Mouse (Mus musculus): ENCODE measurements around the gene Olfr455. TPM values are rescaled to one million over a fixed set of nuclear protein-coding genes. Genes with fewer than 3 reads are reported as not detected.

Olfr455 gene
- polyA plus RNA-seq, 1 experiment, result not detected

DNA sequence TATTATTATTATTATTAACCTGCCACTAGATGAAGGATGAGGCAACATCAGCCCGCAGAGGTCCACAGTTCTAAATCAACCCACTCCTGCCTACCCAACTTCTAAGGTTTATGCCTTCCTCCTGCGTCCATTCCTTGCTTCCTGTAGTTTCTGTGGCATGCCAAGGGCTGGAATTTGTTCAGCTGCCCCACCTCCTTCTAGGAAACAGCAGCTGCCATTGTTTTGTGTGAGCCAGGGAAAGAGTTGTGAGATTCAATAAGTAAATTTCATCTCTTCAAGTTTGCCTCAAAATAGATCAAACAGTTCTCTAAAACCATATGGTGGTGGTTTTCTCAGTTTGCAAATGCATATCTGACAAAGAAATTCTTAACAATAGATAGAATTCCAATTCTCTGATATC, 20.8 kb upstream of the Olfr455 start:
- H3K4me3 ChIP-seq (ENCODE audit: low read depth, low read length), result no peak overlapping the region
- no peaks in the 10 kb centered on the region for H3K36me3 ChIP-seq (ENCODE audit: control insufficient read depth, insufficient read depth, low read length)
- H3K27ac ChIP-seq (ENCODE audit: insufficient read depth, low read depth, low read length), result no peak overlapping the region
- H3K27me3 ChIP-seq (ENCODE audit: control insufficient read depth, insufficient read depth, low read length), result no peaks in the 10 kb centered on the region
- WGBS, result 60% methylated on average over 2 of the region's 2 CpGs
- TF ChIP-seq POLR2A (IDR thresholded peaks at IDR 0.05; ENCODE audit: low read depth, low read length), result no peak
- no peak for TF ChIP-seq CTCF (IDR thresholded peaks at IDR 0.05; ENCODE audit: extremely low read depth, insufficient read length, insufficient replicate concordance, low read depth, low read length)
- no peaks in the 10 kb centered on the region for H3K4me1 ChIP-seq (ENCODE audit: control insufficient read depth, insufficient read depth, insufficient read length, low read length)

DNA sequence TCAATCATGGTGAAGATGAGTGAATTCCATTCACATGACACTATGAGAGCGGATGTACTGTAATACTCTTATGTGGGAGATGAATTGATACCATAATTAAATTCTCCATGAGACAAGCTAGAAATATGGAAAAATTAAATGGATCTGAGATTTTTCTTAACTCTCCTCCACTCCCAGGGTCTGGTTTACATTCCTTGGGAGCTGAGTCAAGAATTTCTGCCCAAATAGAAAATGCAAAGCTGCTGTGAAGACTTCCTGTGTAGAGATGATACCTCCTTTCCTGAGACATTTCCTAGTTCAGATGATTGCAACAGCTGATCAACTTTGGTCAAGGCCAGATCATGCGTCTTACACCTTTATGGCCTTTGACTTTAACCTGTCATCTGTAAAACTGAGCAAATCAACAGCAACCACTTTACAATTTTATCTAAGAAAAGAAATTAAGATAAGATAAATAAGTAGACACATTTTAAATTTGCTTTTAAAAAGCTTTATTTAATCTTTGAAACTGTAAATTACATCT, 18.8 kb upstream of the Olfr455 start:
- Histone ChIP-seq H3K4me3 (ENCODE audit: low read depth, low read length) (no peak overlapping the region), H3K27ac (ENCODE audit: insufficient read depth, low read depth, low read length) (no peak overlapping the region), H3K36me3 (ENCODE audit: control insufficient read depth, insufficient read depth, low read length) (no peaks in the 10 kb centered on the region), H3K4me1 (ENCODE audit: control insufficient read depth, insufficient read depth, insufficient read length, low read length) (no peaks in the 10 kb centered on the region), H3K27me3 (ENCODE audit: control insufficient read depth, insufficient read depth, low read length) (no peaks in the 10 kb centered on the region)
- WGBS, result 58% methylated on average over 2 of the region's 2 CpGs
- TF ChIP-seq POLR2A (IDR thresholded peaks at IDR 0.05; ENCODE audit: low read depth, low read length), result no peak
- TF ChIP-seq CTCF (IDR thresholded peaks at IDR 0.05; ENCODE audit: extremely low read depth, insufficient read length, insufficient replicate concordance, low read depth, low read length), result no peak

DNA sequence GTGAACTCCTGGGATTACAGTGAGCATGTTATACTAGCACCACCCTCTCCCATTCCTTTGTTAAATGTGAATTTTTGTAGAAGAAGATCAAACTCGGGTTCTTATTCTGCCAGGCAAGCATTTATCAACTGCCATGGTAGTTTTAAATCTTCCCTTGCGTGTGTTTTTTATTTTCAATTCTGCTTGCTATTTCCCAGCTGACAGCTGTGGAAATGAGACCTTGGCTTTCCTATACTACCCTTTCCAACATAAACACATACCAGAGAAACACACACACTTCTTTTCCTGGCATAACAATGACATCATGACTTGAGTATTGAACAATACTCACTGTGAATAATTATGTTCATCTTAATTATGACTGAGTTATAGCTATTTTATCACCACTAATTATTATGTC, 14.9 kb upstream of the Olfr455 start:
- Histone ChIP-seq H3K4me3 (ENCODE audit: low read depth, low read length) (no peak overlapping the region), H3K27ac (ENCODE audit: insufficient read depth, low read depth, low read length) (no peak overlapping the region), H3K36me3 (ENCODE audit: control insufficient read depth, insufficient read depth, low read length) (no peaks in the 10 kb centered on the region), H3K27me3 (ENCODE audit: control insufficient read depth, insufficient read depth, low read length) (no peaks in the 10 kb centered on the region), H3K4me1 (ENCODE audit: control insufficient read depth, insufficient read depth, insufficient read length, low read length) (no peaks in the 10 kb centered on the region)
- WGBS, result 55% methylated on average over 2 of the region's 2 CpGs
- TF ChIP-seq POLR2A (IDR thresholded peaks at IDR 0.05; ENCODE audit: low read depth, low read length), result no peak
- no peak for TF ChIP-seq CTCF (IDR thresholded peaks at IDR 0.05; ENCODE audit: extremely low read depth, insufficient read length, insufficient replicate concordance, low read depth, low read length)

DNA sequence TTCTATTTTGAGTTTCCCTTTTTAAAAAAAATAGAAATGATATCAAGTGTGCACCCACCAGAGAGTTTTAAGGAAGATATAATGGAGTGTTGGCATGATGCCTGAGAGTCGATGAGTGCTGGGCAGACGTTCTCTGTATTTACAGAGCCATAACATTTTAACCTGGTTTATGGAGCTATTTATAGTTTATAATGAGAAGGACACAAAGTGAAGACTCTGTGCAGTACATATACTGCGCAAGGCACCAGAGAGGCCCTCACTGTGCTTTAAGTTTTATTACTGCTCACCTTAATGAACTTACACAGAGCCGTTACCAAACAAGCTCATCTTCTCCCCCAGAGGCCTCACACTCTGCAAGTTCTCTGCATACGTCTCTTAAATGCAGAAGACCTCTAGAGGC, 13.5 kb upstream of the Olfr455 start:
- no peaks in the 10 kb centered on the region for H3K4me1 ChIP-seq (ENCODE audit: control insufficient read depth, insufficient read depth, insufficient read length, low read length)
- no peak overlapping the region for H3K4me3 ChIP-seq (ENCODE audit: low read depth, low read length)
- 29% methylated on average over 5 of the region's 5 CpGs for whole genome bisulfite sequencing
- no peak overlapping the region for H3K27ac ChIP-seq (ENCODE audit: insufficient read depth, low read depth, low read length)
- H3K36me3 ChIP-seq (ENCODE audit: control insufficient read depth, insufficient read depth, low read length), result no peaks in the 10 kb centered on the region
- no peaks in the 10 kb centered on the region for H3K27me3 ChIP-seq (ENCODE audit: control insufficient read depth, insufficient read depth, low read length)
- TF ChIP-seq CTCF (IDR thresholded peaks at IDR 0.05; ENCODE audit: extremely low read depth, insufficient read length, insufficient replicate concordance, low read depth, low read length), result no peak
- no peak for TF ChIP-seq POLR2A (IDR thresholded peaks at IDR 0.05; ENCODE audit: low read depth, low read length)

DNA sequence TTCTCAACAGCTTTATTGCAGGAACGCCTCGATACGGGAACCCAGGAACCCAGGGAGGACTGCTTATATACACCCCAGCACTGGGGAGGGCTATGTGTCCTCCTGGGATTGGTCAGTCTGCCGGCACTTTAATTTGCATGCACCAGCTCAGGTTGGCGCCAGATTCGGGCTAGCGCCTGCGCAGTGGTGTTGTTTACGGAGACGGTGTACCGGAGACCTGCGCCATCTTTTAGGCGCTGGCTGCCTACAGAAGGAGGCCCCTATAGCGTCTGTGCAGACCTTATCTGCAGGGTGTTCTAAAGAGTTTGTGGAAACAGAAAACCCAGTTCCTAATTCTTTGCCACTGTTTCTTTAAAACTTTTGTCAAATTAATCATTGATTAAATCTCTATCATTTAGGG, 11.3 kb upstream of the Olfr455 start:
- Histone ChIP-seq H3K4me1 (ENCODE audit: control insufficient read depth, insufficient read depth, insufficient read length, low read length) (no peaks in the 10 kb centered on the region), H3K36me3 (ENCODE audit: control insufficient read depth, insufficient read depth, low read length) (no peaks in the 10 kb centered on the region), H3K27ac (ENCODE audit: insufficient read depth, low read depth, low read length) (no peak overlapping the region), H3K4me3 (ENCODE audit: low read depth, low read length) (no peak overlapping the region), H3K27me3 (ENCODE audit: control insufficient read depth, insufficient read depth, low read length) (no peaks in the 10 kb centered on the region)
- no peak for TF ChIP-seq CTCF (IDR thresholded peaks at IDR 0.05; ENCODE audit: extremely low read depth, insufficient read length, insufficient replicate concordance, low read depth, low read length)
- TF ChIP-seq POLR2A (IDR thresholded peaks at IDR 0.05; ENCODE audit: low read depth, low read length), result no peak
- 94% methylated on average over 14 of the region's 14 CpGs for WGBS

DNA sequence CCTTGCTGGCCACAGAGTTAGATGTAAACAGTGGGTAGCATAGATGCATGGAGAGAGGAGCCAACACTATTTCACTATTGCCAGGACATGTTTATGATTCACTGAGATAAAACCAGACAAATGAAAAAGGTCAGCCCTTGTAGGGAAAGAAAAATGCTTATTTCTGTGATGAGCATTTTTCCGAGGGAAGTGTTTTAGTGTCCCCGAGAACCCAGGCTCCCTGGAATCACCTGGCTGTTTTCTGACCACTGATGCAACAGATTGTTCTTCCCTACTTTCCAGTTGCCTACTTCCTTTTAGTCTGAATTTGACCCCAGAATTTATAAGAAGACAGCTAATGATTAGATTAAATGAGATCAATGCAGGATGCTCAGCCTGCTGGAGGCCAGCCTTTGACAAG, 1.2 kb downstream of the Olfr455 start:
- 76% methylated on average over 2 of the region's 2 CpGs for WGBS
- Histone ChIP-seq H3K4me3 (ENCODE audit: low read depth, low read length) (no peak overlapping the region), H3K27ac (ENCODE audit: insufficient read depth, low read depth, low read length) (no peak overlapping the region), H3K36me3 (ENCODE audit: control insufficient read depth, insufficient read depth, low read length) (no peaks in the 10 kb centered on the region), H3K27me3 (ENCODE audit: control insufficient read depth, insufficient read depth, low read length) (no peaks in the 10 kb centered on the region), H3K4me1 (ENCODE audit: control insufficient read depth, insufficient read depth, insufficient read length, low read length) (no peaks in the 10 kb centered on the region)
- TF ChIP-seq POLR2A (IDR thresholded peaks at IDR 0.05; ENCODE audit: low read depth, low read length) (no peak), CTCF (IDR thresholded peaks at IDR 0.05; ENCODE audit: extremely low read depth, insufficient read length, insufficient replicate concordance, low read depth, low read length) (no peak)

DNA sequence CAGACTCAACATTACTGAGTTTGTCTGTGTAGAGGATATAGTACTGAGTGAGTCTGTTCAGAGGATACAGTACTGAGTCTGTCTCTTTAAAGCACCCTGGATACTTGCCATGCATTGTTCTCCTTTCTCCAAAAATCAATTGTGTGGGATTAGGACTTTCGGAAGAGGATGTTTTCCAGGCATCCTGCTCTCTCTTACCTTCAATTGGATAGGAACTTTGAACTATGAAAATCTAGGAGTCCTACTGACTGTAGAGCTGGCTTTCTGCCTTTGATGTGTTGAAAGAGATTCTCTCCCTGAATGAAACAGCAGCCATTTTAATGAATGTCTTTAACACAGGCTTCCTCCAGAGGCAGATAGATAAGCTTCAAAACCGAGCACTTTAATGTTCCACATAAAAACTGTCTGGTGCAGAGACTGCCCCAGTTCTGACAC, 1.9 kb downstream of the Olfr455 start:
- Histone ChIP-seq H3K4me3 (ENCODE audit: low read depth, low read length) (no peak overlapping the region), H3K4me1 (ENCODE audit: control insufficient read depth, insufficient read depth, insufficient read length, low read length) (no peaks in the 10 kb centered on the region)
- WGBS, result 31% methylated on average over 2 of the region's 2 CpGs

More for the DNA sequence above, 1.9 kb downstream of the Olfr455 start:
- no peak for TF ChIP-seq POLR2A (IDR thresholded peaks at IDR 0.05; ENCODE audit: low read depth, low read length)
- TF ChIP-seq CTCF (IDR thresholded peaks at IDR 0.05; ENCODE audit: extremely low read depth, insufficient read length, insufficient replicate concordance, low read depth, low read length), result no peak
- H3K27me3 ChIP-seq (ENCODE audit: control insufficient read depth, insufficient read depth, low read length), result no peaks in the 10 kb centered on the region
- no peaks in the 10 kb centered on the region for H3K36me3 ChIP-seq (ENCODE audit: control insufficient read depth, insufficient read depth, low read length)
- no peak overlapping the region for H3K27ac ChIP-seq (ENCODE audit: insufficient read depth, low read depth, low read length)

Data from small intestine, adult 2 months (tissue).